Mouse (Mus musculus): ENCODE measurements around the gene Tktl1. TPM values are rescaled to one million over a fixed set of nuclear protein-coding genes. Genes with fewer than 3 reads are reported as not detected.
"Not testable (repeated sequence)": the region's sequence is repeated elsewhere in the genome, so short reads cannot be mapped to it uniquely, and the experiment has no call there.

The Tktl1 gene
- 0.05 and 0.10 TPM in 2 replicates for polyA plus RNA-seq (2016; fragmentation: Nextera tagmentation; extraction: Ambion mirVana)

DNA sequence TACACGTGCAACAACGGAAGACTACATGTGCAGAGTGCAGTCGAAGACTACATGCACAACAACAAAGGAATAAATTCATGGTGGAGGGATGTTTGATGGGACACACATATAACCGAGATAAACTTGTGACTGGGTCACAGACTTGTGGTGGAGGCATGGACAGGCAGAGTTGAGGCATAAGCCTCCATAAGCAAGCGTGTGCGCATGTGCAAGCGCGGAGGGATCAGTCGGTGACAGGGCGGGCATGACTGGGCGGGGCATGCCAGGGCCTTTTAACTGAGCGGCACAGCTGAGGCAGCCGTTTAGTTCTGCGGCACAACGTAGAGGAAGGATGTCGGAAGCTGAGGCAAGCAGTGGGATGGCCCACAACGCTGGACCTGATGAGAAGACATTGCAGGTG, at the start of gene Tktl1:
TSS of gene Tktl1 (plus strand) at position 301 of the 400 bp plus-strand sequence.
- Histone ChIP-seq H3K4me1 (no peaks in the 10 kb centered on the region), H3K27me3 (ENCODE audit: insufficient read depth, poor library complexity, severe bottlenecking) (no peaks in the 10 kb centered on the region), H3K27ac (no peak within 1 kb of the TSS), H3K4me3 (no peak within 1 kb of the TSS), H3K9me3 (no peaks in the 10 kb centered on the region), H3K36me3 (no peaks in the 10 kb centered on the region)
- DNase-seq (ENCODE audit: low spot score): no peak
- 89% methylated on average over 17 of the region's 17 CpGs for WGBS

DNA sequence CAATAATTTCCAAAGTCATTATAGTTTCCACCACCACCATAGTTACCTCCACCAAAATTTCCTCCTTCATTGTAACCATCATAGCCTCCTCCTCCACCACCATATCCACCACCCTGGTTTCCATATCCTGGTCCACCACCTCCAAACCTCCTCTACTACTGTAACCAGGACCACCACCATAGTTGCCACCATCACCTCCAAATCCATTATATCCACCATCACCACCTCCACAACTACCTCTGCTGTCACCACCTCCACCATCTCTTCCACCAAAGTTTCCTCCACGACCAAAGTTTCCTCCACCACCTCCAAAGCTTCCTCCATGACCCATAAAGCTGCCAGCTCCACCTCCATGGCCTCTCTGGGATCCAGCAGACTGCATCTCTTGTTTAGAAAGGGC, 41.8 kb upstream of the Tktl1 start, which contains the start of gene Mecp2:
TSS of gene Mecp2 (minus strand) at position 101 of the 400 bp plus-strand sequence.
- H3K27me3 ChIP-seq (ENCODE audit: insufficient read depth, poor library complexity, severe bottlenecking); H3K4me1 ChIP-seq; DNase-seq (ENCODE audit: low spot score); H3K9me3 ChIP-seq; H3K4me3 ChIP-seq; H3K36me3 ChIP-seq; H3K27ac ChIP-seq: not testable (repeated sequence)
- WGBS: 41% methylated on average over 1 of the region's 1 CpGs

DNA sequence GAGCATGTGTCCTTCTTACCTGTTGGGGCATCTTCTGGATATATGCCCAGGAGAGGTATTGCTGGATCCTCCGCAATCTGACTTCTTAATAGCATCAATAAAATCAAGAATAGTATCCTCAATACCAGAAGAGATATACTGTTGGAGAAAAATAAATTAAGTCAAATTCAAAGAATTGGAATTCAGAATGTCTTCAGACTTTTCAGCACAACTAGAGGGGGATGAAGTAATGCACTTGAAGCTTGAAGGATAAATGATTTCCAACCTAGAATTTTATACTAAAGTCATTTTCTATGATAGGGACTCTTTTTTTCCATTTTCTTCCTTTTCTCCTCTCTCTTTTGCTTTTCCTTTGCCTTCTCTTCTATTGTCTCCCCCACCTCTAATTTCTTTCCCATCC, 9.3 kb upstream of the Tktl1 start, which contains the start of gene Tex28:
TSS of gene Tex28 (minus strand) at position 101 of the 400 bp plus-strand sequence.
- Histone ChIP-seq H3K36me3 (no peaks in the 10 kb centered on the region), H3K27ac (no peak within 1 kb of the TSS), H3K9me3 (no peaks in the 10 kb centered on the region), H3K4me3 (no peak within 1 kb of the TSS), H3K27me3 (ENCODE audit: insufficient read depth, poor library complexity, severe bottlenecking) (no peaks in the 10 kb centered on the region), H3K4me1 (no peaks in the 10 kb centered on the region)
- WGBS: 92% methylated on average over 1 of the region's 1 CpGs
- DNase-seq (ENCODE audit: low spot score): no peak

DNA sequence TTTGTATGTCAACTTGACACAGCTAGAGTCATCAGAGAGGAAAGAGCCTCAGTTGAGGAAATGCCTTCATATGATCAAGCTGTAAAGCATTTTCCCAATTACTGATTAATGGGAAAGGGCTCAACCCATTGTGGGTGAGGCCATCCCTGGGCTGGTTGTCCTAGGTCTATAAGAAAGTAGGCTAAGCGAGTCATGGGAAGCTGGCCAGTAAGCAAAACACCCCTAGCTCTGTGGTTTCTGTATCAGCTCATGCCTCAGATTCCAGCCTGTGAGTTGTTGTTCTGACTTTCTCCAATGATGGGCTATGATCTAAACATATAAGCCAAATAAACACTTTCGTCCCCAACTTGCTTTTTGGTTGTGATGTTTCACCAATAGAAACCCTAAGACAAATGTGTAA, 26.5 kb downstream of the Tktl1 start:
- Histone ChIP-seq H3K36me3 (no peaks in the 10 kb centered on the region), H3K27ac (no peak overlapping the region), H3K9me3 (no peaks in the 10 kb centered on the region), H3K4me1 (no peaks in the 10 kb centered on the region), H3K4me3 (no peak overlapping the region), H3K27me3 (ENCODE audit: insufficient read depth, poor library complexity, severe bottlenecking) (no peaks in the 10 kb centered on the region)
- no peak for DNase-seq (ENCODE audit: low spot score)
- 74% methylated on average over 2 of the region's 2 CpGs for WGBS

DNA sequence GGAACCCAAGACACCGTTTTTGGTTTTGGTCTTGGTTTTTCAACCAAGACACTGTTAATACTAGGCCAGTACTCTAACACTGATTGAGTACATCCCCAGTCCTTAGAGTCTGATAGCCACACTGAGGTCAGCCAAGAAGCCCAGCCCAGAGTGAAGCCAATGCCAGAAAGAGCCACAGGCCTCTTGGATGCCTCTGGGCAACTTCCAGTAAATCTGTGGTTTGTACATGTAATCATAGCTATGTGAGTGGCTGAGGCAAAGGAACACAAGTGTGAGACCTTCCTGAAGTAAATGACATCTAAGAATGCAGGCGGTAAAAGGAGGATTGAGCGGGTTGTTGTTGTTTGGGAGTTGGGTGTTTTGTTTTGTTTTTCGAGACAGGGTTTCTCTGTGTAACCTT, 41.4 kb downstream of the Tktl1 start:
- whole genome bisulfite sequencing: 91% methylated on average over 4 of the region's 4 CpGs
- H3K27me3 ChIP-seq (ENCODE audit: insufficient read depth, poor library complexity, severe bottlenecking): no peaks in the 10 kb centered on the region
- DNase-seq (ENCODE audit: low spot score): no peak
- no peaks in the 10 kb centered on the region for H3K9me3 ChIP-seq
- H3K4me1 ChIP-seq: no peaks in the 10 kb centered on the region
- no peak overlapping the region for H3K27ac ChIP-seq
- no peak overlapping the region for H3K4me3 ChIP-seq
- peaks cover 14% of the 10 kb centered on the region for H3K36me3 ChIP-seq

DNA sequence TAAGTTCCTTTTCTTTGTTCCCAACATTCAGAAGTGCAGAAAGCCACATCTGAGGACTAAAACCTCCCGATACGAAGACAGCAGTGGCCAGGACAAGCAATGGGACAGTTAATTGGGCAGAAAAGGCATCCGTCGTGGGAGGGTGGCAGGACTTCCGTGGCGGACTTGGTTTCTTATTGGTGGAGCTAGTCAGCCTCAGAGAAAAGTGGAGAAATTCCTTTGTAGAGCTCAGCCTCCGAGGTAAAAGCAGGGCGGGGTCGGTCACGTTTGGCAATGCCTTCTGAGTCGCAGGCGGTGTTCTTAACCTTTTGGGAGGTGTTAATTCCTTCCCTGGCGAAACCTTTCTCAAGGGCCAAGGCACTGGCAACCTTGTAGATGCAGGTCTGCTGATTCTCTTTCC, 42.4 kb downstream of the Tktl1 start:
- WGBS: 53% methylated on average over 13 of the region's 13 CpGs

DNA sequence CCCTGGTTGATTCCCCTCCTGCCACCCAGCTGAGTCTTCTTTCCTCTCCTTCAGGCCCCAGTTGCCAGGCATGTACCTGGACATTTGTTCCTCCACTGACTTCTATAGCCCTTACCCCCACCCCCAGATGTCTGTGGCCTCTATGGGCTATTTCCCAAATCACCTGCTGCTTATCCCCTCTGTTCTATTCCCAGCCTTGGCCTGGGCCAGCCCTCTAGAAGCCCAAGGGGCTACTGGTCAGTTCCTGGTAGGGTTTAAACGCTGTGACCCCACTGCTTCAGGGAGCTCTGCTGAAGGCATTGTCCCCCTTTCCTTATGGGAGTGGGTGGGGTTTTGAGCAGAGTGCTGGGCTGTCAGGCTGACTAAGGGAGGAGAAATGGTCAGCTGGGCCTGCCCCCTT, 43.0 kb downstream of the Tktl1 start:
- H3K4me3 ChIP-seq; H3K27ac ChIP-seq; H3K27me3 ChIP-seq (ENCODE audit: insufficient read depth, poor library complexity, severe bottlenecking); H3K4me1 ChIP-seq; H3K9me3 ChIP-seq; DNase-seq (ENCODE audit: low spot score): not testable (repeated sequence)
- peaks cover 30% of the 10 kb centered on the region for H3K36me3 ChIP-seq
- 56% methylated on average over 1 of the region's 1 CpGs for WGBS

More for the DNA sequence above, 42.4 kb downstream of the Tktl1 start:
- H3K4me1 ChIP-seq: no peaks in the 10 kb centered on the region
- no peak overlapping the region for H3K4me3 ChIP-seq
- no peaks in the 10 kb centered on the region for H3K9me3 ChIP-seq
- peaks cover 23% of the 10 kb centered on the region for H3K36me3 ChIP-seq
- no peaks in the 10 kb centered on the region for H3K27me3 ChIP-seq (ENCODE audit: insufficient read depth, poor library complexity, severe bottlenecking)
- no peak overlapping the region for H3K27ac ChIP-seq
- no peak for DNase-seq (ENCODE audit: low spot score)

DNA sequence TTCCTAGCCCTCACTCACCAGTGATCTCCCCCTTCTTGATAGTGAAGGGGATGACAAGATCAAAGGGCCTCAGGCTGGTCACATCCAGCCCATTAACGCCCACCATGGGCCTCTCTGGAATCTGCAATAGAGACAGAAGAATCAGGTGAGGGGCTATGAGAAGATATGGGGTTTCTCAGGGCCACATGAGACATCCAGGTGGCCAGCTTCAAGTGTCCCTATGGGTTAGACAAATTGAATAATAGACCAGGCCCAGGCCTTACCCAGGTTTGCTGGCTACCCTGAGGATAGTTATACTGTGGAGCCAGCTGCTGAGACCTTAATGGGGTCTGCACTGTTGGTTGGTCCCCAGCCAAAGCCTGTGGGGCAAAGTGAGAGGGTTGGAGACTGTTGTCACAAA, 53.0 kb downstream of the Tktl1 start:
- Histone ChIP-seq H3K9me3 (no peaks in the 10 kb centered on the region), H3K4me1 (no peaks in the 10 kb centered on the region), H3K4me3 (no peak overlapping the region), H3K27me3 (ENCODE audit: insufficient read depth, poor library complexity, severe bottlenecking) (no peaks in the 10 kb centered on the region), H3K27ac (no peak overlapping the region), H3K36me3 (peaks cover 100% of the 10 kb centered on the region)
- DNase-seq (ENCODE audit: low spot score): no peak
- 63% methylated on average over 1 of the region's 1 CpGs for WGBS

DNA sequence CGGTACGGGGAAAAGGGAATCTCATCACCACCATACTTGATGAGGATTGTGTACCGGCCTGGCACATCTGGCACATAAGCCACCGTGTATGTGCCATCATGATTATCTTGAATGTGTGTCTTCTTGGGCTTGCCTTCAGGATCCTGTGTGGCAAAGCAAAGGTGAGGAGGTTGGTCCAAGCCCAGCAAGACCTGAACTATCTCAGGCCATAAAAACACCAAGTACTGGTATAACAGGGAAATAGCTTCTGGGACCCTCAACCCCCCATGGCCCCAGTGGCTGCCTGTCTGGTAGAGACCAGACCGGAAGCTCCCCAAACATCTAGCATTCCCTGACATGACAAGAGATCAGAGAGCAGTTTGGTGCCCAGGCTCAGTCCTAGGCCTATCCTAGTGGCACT, 56.1 kb downstream of the Tktl1 start:
- H3K27ac ChIP-seq: no peak overlapping the region
- DNase-seq (ENCODE audit: low spot score): no peak
- no peak overlapping the region for H3K4me3 ChIP-seq
- 87% methylated on average over 5 of the region's 5 CpGs for WGBS
- peaks cover 97% of the 10 kb centered on the region for H3K36me3 ChIP-seq
- H3K27me3 ChIP-seq (ENCODE audit: insufficient read depth, poor library complexity, severe bottlenecking): no peaks in the 10 kb centered on the region
- no peaks in the 10 kb centered on the region for H3K4me1 ChIP-seq
- H3K9me3 ChIP-seq: no peaks in the 10 kb centered on the region

DNA sequence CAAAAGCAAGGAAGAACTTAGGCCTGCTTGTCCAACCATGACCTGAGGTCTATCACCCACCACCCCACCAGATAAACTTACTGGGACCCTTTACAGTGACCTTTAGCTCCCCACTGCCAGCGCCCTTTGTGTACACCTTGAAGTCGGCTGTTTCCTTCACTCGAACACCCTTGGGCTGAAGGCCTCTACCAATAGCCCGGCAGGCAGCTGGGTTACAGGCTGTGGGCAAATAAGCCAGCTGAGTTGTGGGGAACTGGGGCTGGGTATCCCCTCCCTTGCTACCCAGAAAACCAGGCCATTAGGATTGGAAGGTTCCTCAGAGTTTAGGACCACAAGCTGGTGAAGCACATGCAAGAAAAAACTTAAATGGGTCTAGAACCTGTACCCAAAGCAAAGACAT, 63.3 kb downstream of the Tktl1 start:
- WGBS: 87% methylated on average over 4 of the region's 4 CpGs
- no peak overlapping the region for H3K4me3 ChIP-seq
- H3K9me3 ChIP-seq: no peaks in the 10 kb centered on the region
- no peak overlapping the region for H3K27ac ChIP-seq
- H3K4me1 ChIP-seq: no peaks in the 10 kb centered on the region
- DNase-seq (ENCODE audit: low spot score): no peak
- peaks cover 83% of the 10 kb centered on the region for H3K36me3 ChIP-seq
- H3K27me3 ChIP-seq (ENCODE audit: insufficient read depth, poor library complexity, severe bottlenecking): no peaks in the 10 kb centered on the region

DNA sequence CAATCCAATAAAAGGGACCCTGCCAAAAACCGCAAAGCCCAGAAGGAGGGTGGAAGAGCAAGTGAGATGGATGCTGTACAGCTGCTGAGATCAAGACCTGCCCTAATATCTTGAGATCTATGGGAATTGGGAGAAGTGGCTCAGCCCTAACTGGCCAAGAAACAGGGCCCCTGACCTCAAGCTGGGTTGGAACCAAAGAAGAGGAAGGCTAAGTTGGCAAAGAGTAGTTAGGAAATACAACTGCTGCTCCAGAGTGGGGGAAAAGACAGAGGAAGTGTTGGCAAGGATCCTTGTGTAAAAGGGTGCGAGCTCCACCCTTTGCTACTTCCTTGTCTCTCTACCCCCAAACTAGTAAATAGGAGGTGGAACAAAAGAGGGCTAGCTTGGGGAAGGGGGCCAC, 66.3 kb downstream of the Tktl1 start:
- Histone ChIP-seq H3K36me3 (peaks cover 55% of the 10 kb centered on the region), H3K9me3 (no peaks in the 10 kb centered on the region), H3K27me3 (ENCODE audit: insufficient read depth, poor library complexity, severe bottlenecking) (no peaks in the 10 kb centered on the region), H3K4me3 (peak overlapping the region; percentile 70), H3K27ac (peak overlapping the region; percentile 85), H3K4me1 (no peaks in the 10 kb centered on the region)
- WGBS: 90% methylated on average over 2 of the region's 2 CpGs
- no peak for DNase-seq (ENCODE audit: low spot score)

DNA sequence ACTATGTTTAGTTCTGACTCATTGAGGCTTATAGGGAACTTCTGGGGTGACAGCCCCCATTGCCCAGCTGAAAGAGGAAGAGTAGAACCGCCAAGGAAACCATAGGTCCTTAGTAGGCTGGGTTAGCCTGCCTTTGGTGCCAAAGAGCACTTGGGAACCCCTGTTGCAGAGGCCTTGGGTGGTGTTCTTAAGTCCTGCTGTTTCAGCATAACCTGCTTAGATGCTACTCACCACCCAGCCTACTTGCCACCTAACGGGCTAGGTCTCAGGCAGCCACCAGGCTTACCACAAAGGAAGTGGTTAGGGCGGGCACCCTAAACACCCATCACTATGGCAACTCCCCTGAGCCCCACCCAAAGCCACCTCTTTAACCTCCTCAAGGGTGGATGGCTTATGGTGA, 66.7 kb downstream of the Tktl1 start:
- Histone ChIP-seq H3K27ac (peak overlapping the region; percentile 85), H3K4me3 (peak overlapping the region; percentile 70), H3K9me3 (no peaks in the 10 kb centered on the region), H3K27me3 (ENCODE audit: insufficient read depth, poor library complexity, severe bottlenecking) (no peaks in the 10 kb centered on the region), H3K4me1 (no peaks in the 10 kb centered on the region), H3K36me3 (peaks cover 51% of the 10 kb centered on the region)
- 50% methylated on average over 3 of the region's 3 CpGs for WGBS
- DNase-seq (ENCODE audit: low spot score): no peak

DNA sequence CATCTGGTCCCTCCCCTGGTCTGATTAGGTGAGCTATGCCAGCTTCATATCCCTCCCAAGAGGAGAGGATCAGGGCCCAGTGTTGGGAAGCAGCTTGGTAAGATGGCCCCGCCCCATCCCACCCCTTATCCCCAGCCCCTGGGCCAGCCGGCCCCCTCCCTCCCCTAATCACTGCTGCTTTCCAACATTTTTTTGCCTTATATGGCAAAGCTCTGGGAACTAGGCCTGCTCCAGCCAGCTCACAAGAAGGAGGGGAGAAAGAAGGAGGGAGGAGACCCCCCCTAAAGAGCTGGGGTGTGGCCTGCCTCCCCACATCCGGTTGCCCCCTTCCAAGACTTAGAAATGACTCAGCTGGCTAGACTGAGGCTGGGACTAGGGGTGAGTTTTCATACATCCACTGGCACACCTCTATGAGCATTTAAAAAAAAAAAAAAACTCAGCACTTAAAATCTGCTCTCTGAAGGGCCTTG, 67.6 kb downstream of the Tktl1 start:
- no peaks in the 10 kb centered on the region for H3K9me3 ChIP-seq
- DNase-seq (ENCODE audit: low spot score): peak; percentile 89
- WGBS: 26% methylated on average over 3 of the region's 3 CpGs

DNA sequence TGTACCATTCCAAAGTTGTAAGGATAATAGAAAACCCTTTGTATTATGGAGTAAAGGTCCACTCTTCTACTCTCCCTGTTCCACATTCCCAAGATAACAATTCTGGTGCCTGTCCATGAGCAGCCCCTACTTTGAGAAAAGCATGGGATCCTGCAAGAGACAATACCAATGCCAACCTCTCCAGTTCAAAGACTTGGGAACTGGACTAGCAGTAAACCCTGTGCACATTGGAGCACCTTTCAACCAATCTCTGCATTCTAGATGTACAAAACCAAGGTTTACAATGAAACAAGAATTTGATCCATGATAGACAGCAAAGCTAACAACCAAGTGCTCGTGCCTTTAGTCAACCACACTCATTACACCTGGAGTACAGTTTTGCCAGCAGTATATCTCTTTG, 68.0 kb downstream of the Tktl1 start:
- Histone ChIP-seq H3K4me1 (no peaks in the 10 kb centered on the region), H3K9me3 (no peaks in the 10 kb centered on the region), H3K4me3 (peak overlapping the region; percentile 70), H3K27ac (peak overlapping the region; percentile 92), H3K27me3 (ENCODE audit: insufficient read depth, poor library complexity, severe bottlenecking) (no peaks in the 10 kb centered on the region), H3K36me3 (peaks cover 38% of the 10 kb centered on the region)
- DNase-seq (ENCODE audit: low spot score): no peak
- 29% methylated on average over 1 of the region's 1 CpGs for WGBS

More for the DNA sequence above, 67.6 kb downstream of the Tktl1 start:
- peaks cover 43% of the 10 kb centered on the region for H3K36me3 ChIP-seq
- no peaks in the 10 kb centered on the region for H3K4me1 ChIP-seq
- peak overlapping the region; percentile 92 for H3K27ac ChIP-seq
- no peaks in the 10 kb centered on the region for H3K27me3 ChIP-seq (ENCODE audit: insufficient read depth, poor library complexity, severe bottlenecking)
- H3K4me3 ChIP-seq: peak overlapping the region; percentile 70
